In genomic region chr3:87947056-87947810, GRCm38 (mm10) we compare ENCODE assay signal across 10 mouse cellular contexts. TPM values are rescaled to one million over a fixed set of nuclear protein-coding genes. Genes with fewer than 3 reads are reported as not detected.
DNase-seq lines count a peak whose midpoint lies in the region; ATAC-seq and TF ChIP-seq lines count a peak whose summit lies in the region.
"Had no signal": no experiment of that assay in that cellular context is flagged by ENCODE, and none has a peak within 500 bp of the region (broad histone marks: within the 10 kb centered on the region; RNA-seq: fewer than 3 reads in every experiment).

No protein-coding gene starts in this region.

- H3K27me3 ChIP-seq in heart, embryonic 11.5 days (ENCODE audit: control insufficient read depth, insufficient read depth, low read length): peaks cover 56% of the 10 kb centered on the region
- H3K27me3 ChIP-seq in E14TG2a.4 (ENCODE audit: insufficient read depth, low read length): peaks cover 68% of the 10 kb centered on the region
- no peaks in the 10 kb centered on the region for H3K27me3 ChIP-seq in hindbrain, embryonic 10.5 days (ENCODE audit: insufficient read depth, poor library complexity, severe bottlenecking)
- H3K27me3 ChIP-seq in midbrain, embryonic 12.5 days: no peaks in the 10 kb centered on the region; the same call in 1 of the 2 replicates

- WGBS in heart, embryonic 11.5 days (ENCODE audit: insufficient replicate concordance): 5% methylated on average over 26 of the region's 26 CpGs
- 1% methylated on average over 26 of the region's 26 CpGs for WGBS in hindbrain, embryonic 10.5 days
- 1% methylated on average over 26 of the region's 26 CpGs for WGBS in midbrain, embryonic 12.5 days

- H3K9ac ChIP-seq in heart, embryonic 11.5 days (ENCODE audit: low read depth, low read length): peak overlapping the region; percentile 54; the same call in 1 of the 2 replicates
- H3K9ac ChIP-seq in midbrain, embryonic 12.5 days (replicated peaks): peak overlapping the region; percentile 48; the same call in 1 of the 2 replicates

- H3K4me1 ChIP-seq in heart, embryonic 11.5 days (ENCODE audit: control insufficient read depth, insufficient read depth, low read length): peaks cover 41% of the 10 kb centered on the region
- peaks cover 85% of the 10 kb centered on the region for H3K4me1 ChIP-seq in E14TG2a.4 (replicated peaks; ENCODE audit: low read depth, low read length)
- peaks cover 90% of the 10 kb centered on the region for H3K4me1 ChIP-seq in hindbrain, embryonic 10.5 days (replicated peaks)
- H3K4me1 ChIP-seq in midbrain, embryonic 12.5 days: peaks cover 79% of the 10 kb centered on the region

- H3K4me3 ChIP-seq in heart, embryonic 11.5 days (ENCODE audit: low read depth, low read length): peak overlapping the region; percentile 26
- peak overlapping the region; percentile 48 for H3K4me3 ChIP-seq in E14TG2a.4 (replicated peaks; ENCODE audit: low read length)
- H3K4me3 ChIP-seq in hindbrain, embryonic 10.5 days: peak overlapping the region; percentile 75
- H3K4me3 ChIP-seq in midbrain, embryonic 12.5 days: peak overlapping the region; percentile 46
- H3K4me3 ChIP-seq: erythroblast, embryonic 14.5 days had no signal

- no peak overlapping the region for H3K27ac ChIP-seq in heart, embryonic 11.5 days (ENCODE audit: low read depth, low read length)
- peak overlapping the region; percentile 97 for H3K27ac ChIP-seq in hindbrain, embryonic 10.5 days
- peak overlapping the region; percentile 83 for H3K27ac ChIP-seq in midbrain, embryonic 12.5 days (replicated peaks)

- H3K9me3 ChIP-seq in heart, embryonic 11.5 days (replicated peaks; ENCODE audit: control insufficient read depth, low read length): no peaks in the 10 kb centered on the region
- no peaks in the 10 kb centered on the region for H3K9me3 ChIP-seq in E14TG2a.4 (ENCODE audit: low read length)
- no peaks in the 10 kb centered on the region for H3K9me3 ChIP-seq in hindbrain, embryonic 10.5 days
- H3K9me3 ChIP-seq in midbrain, embryonic 12.5 days: no peaks in the 10 kb centered on the region

- ATAC-seq in heart, embryonic 11.5 days (replicated peaks; ENCODE audit: insufficient number of reproducible peaks, low FRiP score, low TSS enrichment): no peak
- ATAC-seq in midbrain, embryonic 12.5 days (ENCODE audit: low FRiP score, low read depth): peak; percentile 10; the same call in 1 of the 2 replicates

- no peak for DNase-seq in heart, adult 8-10 months (ENCODE audit: low spot score)
- DNase-seq in hindbrain, embryonic 10.5 days (ENCODE audit: low spot score): no peak
- no peak for DNase-seq in thymus, postnatal 36 days
- no peak for DNase-seq in testis, postnatal 10 days (ENCODE audit: low spot score)
- no peak for DNase-seq in cerebellum, adult 11 months

- TF ChIP-seq CTCF in E14TG2a.4 (conservative IDR thresholded peaks at IDR 0.05; ENCODE audit: low read length): no peak

- H3K4me2 ChIP-seq in heart, embryonic 11.5 days: peak overlapping the region; percentile 60
- peak overlapping the region; percentile 67 for H3K4me2 ChIP-seq in midbrain, embryonic 12.5 days (replicated peaks)

- peaks cover 4% of the 10 kb centered on the region; the same call in 1 of the 2 replicates for H3K36me3 ChIP-seq in heart, embryonic 11.5 days (ENCODE audit: control insufficient read depth, insufficient read depth, low read length)
- H3K36me3 ChIP-seq in E14TG2a.4 (ENCODE audit: insufficient read depth, low read length): peaks cover 36% of the 10 kb centered on the region
- peaks cover 32% of the 10 kb centered on the region for H3K36me3 ChIP-seq in hindbrain, embryonic 10.5 days
- H3K36me3 ChIP-seq in midbrain, embryonic 12.5 days: peaks cover 7% of the 10 kb centered on the region; the same call in 1 of the 2 replicates

RNA-seq across cellular contexts. Expression of gene Crabp2, which starts 1.2 kb away (rescaled TPM):
- polyA plus RNA-seq in heart, embryonic 11.5 days (2014; fragmentation: Nextera tagmentation; extraction: Ambion mirVana): 24.1 and 25.1 TPM in 2 replicates
- total RNA-seq in heart, adult 8-10 months (2022): not detected
- 956 and 1,072 TPM in 2 replicates for polyA plus RNA-seq in hindbrain, embryonic 10.5 days (2016; fragmentation: Nextera tagmentation; extraction: Ambion mirVana)
- 291 and 335 TPM in 2 replicates for polyA plus RNA-seq in midbrain, embryonic 12.5 days (2016; fragmentation: Nextera tagmentation; extraction: Ambion mirVana)
- polyA plus RNA-seq: erythroblast, embryonic 14.5 days; small intestine, adult 2 months had no signal

RNA-seq across cellular contexts. Expression of gene Rrnad1, which starts 16.7 kb away (rescaled TPM):
- polyA plus RNA-seq in heart, embryonic 11.5 days (2014; fragmentation: Nextera tagmentation; extraction: Ambion mirVana): 14.3 and 14.9 TPM in 2 replicates
- total RNA-seq in heart, adult 8-10 months (2022): 1 to 10 TPM; 4.6 to 6.7 (median 5.3) TPM
- 18.9 and 20.9 TPM in 2 replicates for polyA plus RNA-seq in hindbrain, embryonic 10.5 days (2016; fragmentation: Nextera tagmentation; extraction: Ambion mirVana)
- 23.5 and 24.2 TPM in 2 replicates for polyA plus RNA-seq in midbrain, embryonic 12.5 days (2016; fragmentation: Nextera tagmentation; extraction: Ambion mirVana)

RNA-seq across cellular contexts. Expression of gene Isg20l2, which starts 17.1 kb away (rescaled TPM):
- 25.0 and 30.2 TPM in 2 replicates for polyA plus RNA-seq in heart, embryonic 11.5 days (2014; fragmentation: Nextera tagmentation; extraction: Ambion mirVana)
- total RNA-seq in heart, adult 8-10 months (2022): 1 to 10 TPM; 9.0 to 9.8 (median 9.7) TPM
- polyA plus RNA-seq in hindbrain, embryonic 10.5 days (2016; fragmentation: Nextera tagmentation; extraction: Ambion mirVana): 73.3 and 75.7 TPM in 2 replicates
- polyA plus RNA-seq in midbrain, embryonic 12.5 days (2016; fragmentation: Nextera tagmentation; extraction: Ambion mirVana): 78.7 and 79.0 TPM in 2 replicates

RNA-seq across cellular contexts. Expression of gene Nes, which starts 23.6 kb away (rescaled TPM):
- 11.1 and 15.1 TPM in 2 replicates for polyA plus RNA-seq in heart, embryonic 11.5 days (2014; fragmentation: Nextera tagmentation; extraction: Ambion mirVana)
- total RNA-seq in heart, adult 8-10 months (2022): 10 to 100 TPM; 10.1 to 25.1 (median 18.9) TPM
- 109 and 143 TPM in 2 replicates for polyA plus RNA-seq in hindbrain, embryonic 10.5 days (2016; fragmentation: Nextera tagmentation; extraction: Ambion mirVana)
- 183 and 196 TPM in 2 replicates for polyA plus RNA-seq in midbrain, embryonic 12.5 days (2016; fragmentation: Nextera tagmentation; extraction: Ambion mirVana)
- polyA plus RNA-seq: erythroblast, embryonic 14.5 days had no signal

RNA-seq across cellular contexts. Expression of gene Mrpl24, which starts 27.9 kb away (rescaled TPM):
- 67.3 and 68.2 TPM in 2 replicates for polyA plus RNA-seq in heart, embryonic 11.5 days (2014; fragmentation: Nextera tagmentation; extraction: Ambion mirVana)
- 10 to 100 TPM; 73.5 to 80.6 (median 77.1) TPM for total RNA-seq in heart, adult 8-10 months (2022)
- 74.7 and 76.1 TPM in 2 replicates for polyA plus RNA-seq in hindbrain, embryonic 10.5 days (2016; fragmentation: Nextera tagmentation; extraction: Ambion mirVana)
- 73.5 and 77.8 TPM in 2 replicates for polyA plus RNA-seq in midbrain, embryonic 12.5 days (2016; fragmentation: Nextera tagmentation; extraction: Ambion mirVana)

Comparison
In these comparisons a context has a peak if more than half of its experiments do, and no peak if none do; other contexts are left out.
1. RNA of gene Crabp2, which starts 1.2 kb away (polyA plus RNA-seq): 956 to 1,072 TPM in hindbrain, embryonic 10.5 days and 291 to 335 TPM in midbrain, embryonic 12.5 days; 24.1 to 25.1 TPM in heart, embryonic 11.5 days; every median in the first group is over 10 times any median in the second.
2. Peak in every context shown above with its lines, with median percentiles within 50 percentile points of each other: H3K4me3 ChIP-seq.